Mouse (Mus musculus) small intestine, adult 2 months (tissue): ENCODE data around the gene Gimap7.

Source experiments
- CTCF ChIP-seq: fragments of 200-500 bp; IDR thresholded peaks from 2 replicates; pipeline ENCODE4 v1.5.1; 2012; ENCODE audit warnings: low read depth, mild to moderate bottlenecking, control low read depth, inconsistent platforms, low read length, moderate library complexity, mixed read lengths; ENCODE audit not compliant: insufficient replicate concordance, insufficient read length; ENCODE audit errors: extremely low read depth
- POLR2A ChIP-seq: fragments of 200-500 bp; IDR thresholded peaks from 2 replicates; pipeline ENCODE4 v1.6.1; 2012; ENCODE audit warnings: low read depth, mild to moderate bottlenecking, control low read depth, inconsistent platforms, low read length, moderate library complexity

DNA sequence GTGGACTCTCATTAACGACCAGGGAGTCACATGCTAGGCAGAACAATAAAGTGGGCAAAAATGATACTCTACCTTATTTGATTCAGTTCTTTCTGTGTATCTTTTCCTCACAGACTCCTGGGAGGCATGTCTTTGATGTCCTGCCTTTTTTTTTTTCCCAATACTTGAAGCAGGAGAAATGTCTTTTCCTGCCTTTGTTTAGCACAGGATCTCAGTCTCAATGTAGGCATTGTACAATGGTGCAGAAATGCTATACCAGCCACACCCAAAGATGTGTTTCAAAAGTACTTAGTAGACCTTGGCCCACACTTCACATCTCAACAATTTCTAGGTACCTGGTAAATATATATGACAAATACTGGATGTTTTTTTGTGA is 20.9 kb upstream of the Gimap7 start:
- no peak for TF ChIP-seq POLR2A
- TF ChIP-seq CTCF, result no peak
